Mouse (Mus musculus) adrenal gland, postnatal 14 days (tissue): Measurements from ENCODE around the gene Casc3. TPM values are rescaled to one million over a fixed set of nuclear protein-coding genes. Genes with fewer than 3 reads are reported as not detected.

ENCODE experiments used
- DNase-seq: peaks from one replicate; pipeline ENCODE4 v3.0.0; 2021; ENCODE audit warnings: mixed read lengths
- total RNA-seq: library from RNA; stranded (reverse); gene quantifications from 2 replicates; pipeline ENCODE4 v1.2.3, GENCODE M21; 2021

The Casc3 gene
- total RNA-seq, 1 experiment from 2014 or later, result 37.8 TPM

GRCm38 (mm10) chr11:98835296-98835695, 30.6 kb downstream of the Casc3 start:
- DNase-seq, result no peak

GRCm38 (mm10) chr11:98835725-98836124, 31.0 kb downstream of the Casc3 start:
- no peak for DNase-seq

- no peak for DNase-seq
These were observed 31.4 kb downstream of the Casc3 start for GRCm38 (mm10) chr11:98836128-98836527.

GRCm38 (mm10) chr11:98836651-98837141, 32.0 kb downstream of the Casc3 start, which contains the start of gene Rapgefl1:
Gene Rapgefl1, plus strand, starts transcription at chr11:98836785.
- peak; percentile 92 for DNase-seq

GRCm38 (mm10) chr11:98837231-98837704, 32.6 kb downstream of the Casc3 start:
- peak; percentile 24 for DNase-seq

- no peak for DNase-seq
These were observed 33.2 kb downstream of the Casc3 start for GRCm38 (mm10) chr11:98837917-98838316.

- DNase-seq, result no peak
These were observed 33.8 kb downstream of the Casc3 start for GRCm38 (mm10) chr11:98838512-98838911.

- DNase-seq, result no peak
These were observed 34.7 kb downstream of the Casc3 start for GRCm38 (mm10) chr11:98839402-98839801.

GRCm38 (mm10) chr11:98839897-98840296, 35.2 kb downstream of the Casc3 start:
- DNase-seq, result no peak

- no peak for DNase-seq
These were observed 41.3 kb downstream of the Casc3 start for GRCm38 (mm10) chr11:98846016-98846415.

- DNase-seq, result no peak
These were observed 42.3 kb downstream of the Casc3 start for GRCm38 (mm10) chr11:98846865-98847604.

GRCm38 (mm10) chr11:98849196-98849894, 44.6 kb downstream of the Casc3 start:
- peak; percentile 52 for DNase-seq

GRCm38 (mm10) chr11:98850100-98851093, 45.7 kb downstream of the Casc3 start:
- DNase-seq, result no peak

- no peak for DNase-seq
These were observed 49.4 kb downstream of the Casc3 start for GRCm38 (mm10) chr11:98854116-98854515.

- no peak for DNase-seq
These were observed 50.0 kb downstream of the Casc3 start for GRCm38 (mm10) chr11:98854659-98855058.

GRCm38 (mm10) chr11:98858759-98859731, 54.3 kb downstream of the Casc3 start:
- DNase-seq, result peak; percentile 90

GRCm38 (mm10) chr11:98863028-98863750, 58.5 kb downstream of the Casc3 start, which contains the start of gene Wipf2:
Gene Wipf2, plus strand, starts transcription at chr11:98863638.
- DNase-seq, result peak; percentile 98

GRCm38 (mm10) chr11:98863751-98864429, 59.2 kb downstream of the Casc3 start:
- DNase-seq, result no peak

GRCm38 (mm10) chr11:98867293-98867692, 62.6 kb downstream of the Casc3 start:
- no peak for DNase-seq
